22 mouse cellular contexts compared by ENCODE assay signal in genomic region chr5:118363154-118363553, GRCm38 (mm10).
"Had no signal": no experiment of that assay in that cellular context is flagged by ENCODE, and none has a peak within 500 bp of the region (broad histone marks: within the 10 kb centered on the region; RNA-seq: fewer than 3 reads in every experiment).

No protein-coding gene starts in this region.

- H3K27me3 ChIP-seq: hindbrain, embryonic 15.5 days had no signal

- H3K4me2 ChIP-seq: heart, embryonic 11.5 days; heart, embryonic 13.5 days; heart, embryonic 15.5 days; hindbrain, embryonic 13.5 days; hindbrain, embryonic 15.5 days; limb, embryonic 12.5 days; liver, embryonic 11.5 days had no signal

- H3K9me3 ChIP-seq: heart, embryonic 13.5 days; heart, embryonic 15.5 days; hindbrain, embryonic 13.5 days; hindbrain, embryonic 15.5 days; limb, embryonic 10.5 days; limb, embryonic 12.5 days had no signal

- H3K4me1 ChIP-seq: hindbrain, embryonic 15.5 days had no signal

- H3K9ac ChIP-seq: heart, embryonic 13.5 days; heart, embryonic 15.5 days; hindbrain, embryonic 13.5 days; hindbrain, embryonic 15.5 days; limb, embryonic 12.5 days had no signal

- DNase-seq: gastrocnemius, postnatal 14 days; gastrocnemius, postnatal 36 days; heart, adult 18-20 months; heart, postnatal 14 days; heart, postnatal 36 days; kidney, adult 11 months; kidney, adult 2 months; kidney, adult 9 months; kidney, postnatal 14 days; kidney, postnatal 36 days; liver had no signal

- H3K4me3 ChIP-seq: heart, embryonic 13.5 days; heart, embryonic 15.5 days; hindbrain, embryonic 13.5 days; hindbrain, embryonic 15.5 days; left cerebral cortex, adult 2 months; limb, embryonic 10.5 days; limb, embryonic 12.5 days had no signal

- H3K27ac ChIP-seq: heart, embryonic 13.5 days; heart, embryonic 15.5 days; hindbrain, embryonic 13.5 days; hindbrain, embryonic 15.5 days; hindbrain, postnatal 0 days; left cerebral cortex, adult 2 months; limb, embryonic 10.5 days; limb, embryonic 12.5 days had no signal

- ATAC-seq: hindbrain, postnatal 0 days; intestine, embryonic 16.5 days had no signal

- H3K36me3 ChIP-seq: heart, embryonic 13.5 days; heart, embryonic 15.5 days; hindbrain, embryonic 13.5 days; hindbrain, embryonic 15.5 days; limb, embryonic 10.5 days; limb, embryonic 12.5 days had no signal
